Mouse (Mus musculus) intestine, embryonic 14.5 days (tissue): ENCODE data around the gene Flt3l. TPM values are rescaled to one million over a fixed set of nuclear protein-coding genes. Genes with fewer than 3 reads are reported as not detected.

Experiments
- ATAC-seq: fragments of 200-750 bp; cut with Nextera tagmentation; replicated peaks from 2 replicates; pipeline ENCODE4 v1.8.0; 2017; ENCODE audit warnings: low read depth, moderate number of reproducible peaks, moderate TSS enrichment, moderate library complexity; ENCODE audit not compliant: low FRiP score, low TSS enrichment
- DNase-seq: peaks from one replicate; pipeline ENCODE4 v3.0.0-alpha.2; 2018; ENCODE audit warnings: low spot score
- H3K27ac ChIP-seq: fragments of 300-500 bp; sonication (generic); 2 replicates; pipeline ENCODE4 v1.5.1; 2014; ENCODE audit warnings: low read depth, mild to moderate bottlenecking, control low read depth
- H3K27me3 ChIP-seq: fragments of 300-500 bp; sonication (generic); replicated peaks from 2 replicates; pipeline ENCODE4 v1.6.1; 2014; ENCODE audit warnings: low read length, control low read depth; ENCODE audit not compliant: control insufficient read depth, insufficient read depth
- H3K36me3 ChIP-seq: fragments of 300-500 bp; sonication (generic); 2 replicates; pipeline ENCODE4 v1.6.1; 2014; ENCODE audit warnings: low read length, control low read depth; ENCODE audit not compliant: control insufficient read depth, insufficient read depth
- H3K4me1 ChIP-seq: fragments of 300-500 bp; sonication (generic); replicated peaks from 2 replicates; pipeline ENCODE4 v1.6.1; 2014; ENCODE audit warnings: low read length, control low read depth, mixed read lengths; ENCODE audit not compliant: control insufficient read depth, insufficient read depth
- H3K4me2 ChIP-seq: fragments of 300-500 bp; sonication (generic); 2 replicates; pipeline ENCODE4 v1.6.1; 2014; ENCODE audit warnings: low read length
- H3K4me3 ChIP-seq: fragments of 300-500 bp; sonication (generic); 2 replicates; pipeline ENCODE4 v1.5.1; 2014; ENCODE audit warnings: low read depth, low read length, control low read depth, mixed read lengths
- H3K9ac ChIP-seq: fragments of 300-500 bp; sonication (generic); 2 replicates; pipeline ENCODE4 v1.6.1; 2014; ENCODE audit warnings: mild to moderate bottlenecking, low read length
- H3K9me3 ChIP-seq: fragments of 300-500 bp; sonication (generic); 2 replicates; pipeline ENCODE4 v1.6.1; 2016; ENCODE audit warnings: low read length, control low read depth; ENCODE audit not compliant: control insufficient read depth
- WGBS: fragments of 180-500 bp; shearing (Covaris S2); extraction: QIAGEN DNeasy Blood & Tissue Kit; methylation state at CpG from one replicate; pipeline ENCODE4 v1.1.7; 2014; 5-methylcytosine and 5-hydroxymethylcytosine counted together
- polyA plus RNA-seq: library from polyadenylated mRNA; unstranded; fragments of >200 nt; fragmentation: Nextera tagmentation; extraction: Ambion mirVana; gene quantifications from 2 replicates; pipeline ENCODE4 v1.2.1, GENCODE M21; 2014

Gene Flt3l
- polyA plus RNA-seq, 1 experiment from 2014 or later, result 2.1 TPM

DNA sequence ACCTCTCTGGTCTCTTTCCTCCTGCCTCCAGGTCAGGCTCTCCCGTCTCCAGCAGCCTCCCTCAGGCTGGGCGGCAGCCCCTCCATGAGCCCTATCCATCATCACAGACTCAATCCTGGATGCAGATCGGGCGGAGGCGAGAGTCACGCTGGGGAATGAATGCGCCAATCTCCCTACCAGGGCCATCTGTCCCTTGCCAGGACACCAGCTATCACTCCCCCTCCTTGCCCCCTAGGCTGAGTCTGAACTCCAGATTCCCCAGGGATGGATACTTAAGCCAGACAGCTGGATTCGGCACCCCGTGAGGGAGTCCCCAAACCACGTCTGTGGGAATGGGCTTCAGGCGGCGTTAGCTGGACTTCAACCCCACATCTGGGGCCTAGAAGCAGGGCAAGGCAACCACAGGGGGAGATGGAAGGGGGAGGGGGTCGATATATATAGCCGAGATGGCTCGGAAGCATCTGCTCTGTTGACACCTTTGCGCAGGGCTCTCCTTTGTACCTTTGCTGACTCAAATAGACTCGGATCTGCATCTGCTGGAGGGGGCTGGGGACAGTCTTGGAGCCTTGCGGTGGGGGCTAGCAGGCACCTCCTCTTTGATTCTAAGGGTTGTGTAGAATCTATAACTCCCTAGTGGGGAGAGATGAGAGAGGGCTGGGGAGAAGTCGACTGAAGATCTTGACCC is 31.7 kb upstream of the Flt3l start:
- Histone ChIP-seq H3K36me3 (no peaks in the 10 kb centered on the region), H3K9me3 (peaks cover 21% of the 10 kb centered on the region), H3K4me1 (no peaks in the 10 kb centered on the region), H3K4me3 (no peak overlapping the region), H3K4me2 (no peak overlapping the region), H3K9ac (no peak overlapping the region), H3K27me3 (peaks cover 77% of the 10 kb centered on the region), H3K27ac (no peak overlapping the region)
- ATAC-seq (no peak), DNase-seq (no peak)
- WGBS, result 2% methylated on average over 19 of the region's 19 CpGs

DNA sequence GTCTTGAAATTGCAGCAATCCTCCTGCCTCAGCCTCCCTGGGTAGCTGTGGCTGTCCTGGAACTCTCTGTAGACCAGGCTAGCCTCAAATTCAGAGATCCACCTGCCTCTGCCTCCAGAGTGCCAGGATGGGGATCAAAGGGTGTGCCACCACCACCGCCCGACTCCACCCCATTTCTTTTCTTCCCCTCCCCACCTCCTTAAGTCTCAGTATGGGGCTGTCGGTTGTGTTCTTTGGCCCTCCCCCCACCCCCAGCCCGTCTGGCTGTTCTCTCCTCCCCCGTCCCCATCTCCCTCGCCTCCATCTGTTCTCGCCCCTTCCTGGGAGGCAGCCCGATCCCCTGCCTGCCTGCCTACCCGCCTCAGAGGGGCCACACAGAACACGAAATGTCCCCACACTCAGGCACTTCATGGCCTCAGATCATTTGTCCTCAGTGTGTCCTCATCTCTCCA is 30.7 kb upstream of the Flt3l start:
- no peak overlapping the region for H3K9ac ChIP-seq

DNA sequence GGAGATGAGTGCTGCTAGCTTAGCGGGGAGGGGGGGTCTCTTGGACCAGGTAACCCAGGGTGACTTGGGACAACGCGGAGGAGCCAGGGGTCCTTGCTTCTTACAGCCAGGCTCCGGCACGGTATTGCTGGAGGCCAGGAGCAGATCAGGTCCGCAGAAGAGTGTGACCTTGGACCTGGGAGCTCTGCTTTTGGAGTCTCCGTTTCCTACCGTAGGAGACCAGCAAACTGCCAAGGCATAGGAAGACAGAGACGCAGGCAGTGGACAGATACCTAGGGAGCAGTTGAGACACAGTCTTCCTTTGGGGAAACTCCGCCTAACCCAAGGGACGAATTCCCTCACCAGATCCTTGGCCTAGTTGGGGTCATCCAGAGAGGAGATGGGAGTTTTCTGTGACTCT is 29.5 kb upstream of the Flt3l start:
- peaks cover 2% of the 10 kb centered on the region; the same call in 1 of the 2 replicates for H3K36me3 ChIP-seq
- H3K4me3 ChIP-seq, result no peak overlapping the region
- no peak overlapping the region for H3K27ac ChIP-seq
- no peak overlapping the region for H3K9ac ChIP-seq
- peaks cover 21% of the 10 kb centered on the region for H3K9me3 ChIP-seq
- no peaks in the 10 kb centered on the region for H3K4me1 ChIP-seq
- no peak for ATAC-seq
- no peak for DNase-seq
- H3K4me2 ChIP-seq, result no peak overlapping the region
- peaks cover 78% of the 10 kb centered on the region for H3K27me3 ChIP-seq
- 47% methylated on average over 11 of the region's 11 CpGs for WGBS

More for the DNA sequence above, 30.7 kb upstream of the Flt3l start:
- peaks cover 21% of the 10 kb centered on the region for H3K9me3 ChIP-seq
- H3K4me1 ChIP-seq, result no peaks in the 10 kb centered on the region
- no peak for ATAC-seq
- H3K4me3 ChIP-seq, result no peak overlapping the region
- no peak overlapping the region for H3K27ac ChIP-seq
- no peak for DNase-seq
- 27% methylated on average over 10 of the region's 10 CpGs for WGBS
- peaks cover 84% of the 10 kb centered on the region for H3K27me3 ChIP-seq
- no peak overlapping the region for H3K4me2 ChIP-seq
- H3K36me3 ChIP-seq, result no peaks in the 10 kb centered on the region

DNA sequence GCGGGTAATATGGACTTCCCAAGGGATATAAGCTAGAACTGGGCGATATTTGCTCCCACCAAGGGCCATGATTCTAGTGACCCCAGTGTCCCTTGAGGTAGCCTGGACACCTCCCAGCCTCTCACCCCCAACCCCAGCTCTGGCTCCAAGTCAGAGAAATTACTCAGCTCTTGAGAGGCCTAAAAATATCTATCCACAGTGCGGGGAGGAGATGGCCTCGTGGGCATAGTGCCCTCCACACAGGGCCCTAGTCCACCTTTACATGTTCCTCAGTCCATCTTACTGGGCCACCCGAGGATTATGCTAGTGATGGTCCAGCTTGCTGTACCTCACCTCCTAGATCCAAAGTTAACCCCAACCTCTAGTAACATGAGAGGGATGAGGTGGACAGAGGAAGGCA is 28.6 kb upstream of the Flt3l start:
- Histone ChIP-seq H3K27ac (no peak overlapping the region), H3K9me3 (peaks cover 12% of the 10 kb centered on the region), H3K36me3 (peaks cover 11% of the 10 kb centered on the region), H3K4me2 (no peak overlapping the region), H3K4me1 (no peaks in the 10 kb centered on the region), H3K27me3 (peaks cover 76% of the 10 kb centered on the region), H3K9ac (no peak overlapping the region), H3K4me3 (no peak overlapping the region)
- 72% methylated on average over 5 of the region's 5 CpGs for WGBS
- ATAC-seq (no peak), DNase-seq (no peak)

DNA sequence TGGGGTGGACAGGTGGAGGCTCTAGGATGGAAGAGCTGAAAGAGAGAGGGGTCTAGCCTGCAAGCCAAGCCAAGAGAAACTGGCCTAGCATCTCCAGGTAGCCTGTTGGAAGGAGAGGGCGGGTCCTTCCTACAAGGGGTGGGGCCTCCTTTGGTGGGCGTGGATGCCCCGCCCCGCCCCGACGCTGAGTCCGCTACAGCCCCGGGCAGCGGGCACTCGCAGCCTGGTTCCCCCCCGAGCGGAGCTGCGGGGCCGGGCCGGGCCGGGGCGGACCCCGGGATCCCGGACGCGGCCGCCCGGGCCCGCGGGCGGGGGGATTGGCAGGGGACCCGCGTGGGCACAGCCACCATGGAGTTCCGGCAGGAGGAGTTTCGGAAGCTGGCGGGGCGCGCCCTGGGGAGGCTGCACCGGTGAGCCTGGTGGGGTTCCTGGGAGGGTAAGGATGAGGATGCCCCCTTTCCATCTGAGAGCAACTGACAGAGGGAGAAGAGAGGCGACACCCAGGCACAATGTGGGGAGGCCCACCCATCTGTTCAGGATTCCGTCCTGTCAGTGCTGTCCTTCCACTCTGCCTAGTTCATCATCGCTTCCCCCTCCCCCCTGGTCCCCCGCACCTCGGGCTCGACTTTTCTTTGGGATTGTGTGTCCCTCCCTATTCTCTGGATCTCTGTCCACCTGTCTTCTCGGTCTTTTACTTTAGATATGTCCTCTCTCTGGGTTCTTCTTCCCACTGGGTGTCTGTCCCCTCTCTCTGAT is 27.7 kb upstream of the Flt3l start, which contains the start of gene Slc17a7:
Gene Slc17a7, plus strand, starts transcription at position 215 of the 756 bp plus-strand sequence.
- no peak for ATAC-seq
- no peak within 1 kb of the TSS for H3K9ac ChIP-seq
- peaks cover 67% of the 10 kb centered on the region for H3K27me3 ChIP-seq
- H3K27ac ChIP-seq, result no peak within 1 kb of the TSS
- H3K4me3 ChIP-seq, result peak within 1 kb of the TSS; percentile 25
- peak; percentile 70 for DNase-seq
- H3K9me3 ChIP-seq, result peaks cover 3% of the 10 kb centered on the region
- no peaks in the 10 kb centered on the region for H3K4me1 ChIP-seq
- WGBS, result 2% methylated on average over 36 of the region's 41 CpGs
- H3K36me3 ChIP-seq, result peaks cover 20% of the 10 kb centered on the region
- peak within 1 kb of the TSS; percentile 51 for H3K4me2 ChIP-seq

DNA sequence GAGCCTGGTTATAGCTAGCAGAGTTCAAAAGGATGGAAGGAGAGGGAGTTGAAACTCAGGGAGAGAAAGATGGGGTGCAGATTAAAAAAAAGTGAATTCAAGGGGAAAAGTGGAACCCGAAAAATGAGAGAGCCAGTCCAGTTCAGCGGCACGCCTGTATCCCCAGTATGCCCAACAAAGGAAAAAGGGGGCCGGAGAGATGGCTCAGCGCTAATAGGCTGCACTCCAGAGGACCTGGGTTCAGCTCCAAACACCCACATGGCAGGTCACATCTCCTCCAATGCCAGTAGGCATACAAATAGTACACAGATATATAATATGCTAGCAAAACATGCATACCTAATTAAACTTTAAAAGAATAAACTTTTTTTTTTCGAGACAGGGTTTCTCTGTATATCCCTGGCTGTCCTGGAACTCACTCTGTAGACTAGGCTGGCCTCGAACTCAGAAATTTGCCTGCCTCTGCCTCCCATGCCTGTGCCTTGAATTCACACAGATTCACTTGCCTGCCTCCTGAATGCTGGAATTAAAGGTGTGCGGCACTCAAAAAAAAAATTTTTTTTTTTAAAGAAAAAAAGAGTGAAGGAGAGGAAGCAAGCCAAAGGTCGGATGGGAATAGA is 26.9 kb upstream of the Flt3l start:
- WGBS, result 72% methylated on average over 9 of the region's 9 CpGs
- ATAC-seq (no peak), DNase-seq (no peak)
- H3K4me2 ChIP-seq, result no peak overlapping the region
- H3K27me3 ChIP-seq, result peaks cover 59% of the 10 kb centered on the region
- H3K27ac ChIP-seq, result no peak overlapping the region
- H3K36me3 ChIP-seq, result peaks cover 25% of the 10 kb centered on the region
- H3K9me3 ChIP-seq, result no peaks in the 10 kb centered on the region
- H3K4me3 ChIP-seq, result no peak overlapping the region
- no peak overlapping the region for H3K9ac ChIP-seq
- no peaks in the 10 kb centered on the region for H3K4me1 ChIP-seq

DNA sequence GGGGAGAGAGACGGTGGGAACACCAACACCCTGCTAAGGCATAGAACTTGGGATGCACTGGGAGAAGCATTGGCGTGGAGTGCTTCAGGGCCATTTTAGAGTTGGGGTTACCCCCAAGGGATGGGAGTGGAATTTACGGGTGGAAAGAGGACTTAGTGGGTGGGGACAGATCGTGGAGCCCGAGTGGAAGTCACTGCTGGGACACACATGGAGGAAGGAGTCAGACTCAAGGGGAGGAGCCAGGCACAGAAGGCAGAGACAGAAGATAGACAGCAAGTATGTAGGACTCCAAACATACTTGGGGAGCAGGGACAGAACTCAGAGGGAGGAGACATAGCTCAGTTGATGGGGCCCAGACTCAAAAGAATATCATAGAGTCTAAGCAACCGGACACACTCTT is 26.3 kb upstream of the Flt3l start:
- WGBS, result 27% methylated on average over 6 of the region's 6 CpGs

DNA sequence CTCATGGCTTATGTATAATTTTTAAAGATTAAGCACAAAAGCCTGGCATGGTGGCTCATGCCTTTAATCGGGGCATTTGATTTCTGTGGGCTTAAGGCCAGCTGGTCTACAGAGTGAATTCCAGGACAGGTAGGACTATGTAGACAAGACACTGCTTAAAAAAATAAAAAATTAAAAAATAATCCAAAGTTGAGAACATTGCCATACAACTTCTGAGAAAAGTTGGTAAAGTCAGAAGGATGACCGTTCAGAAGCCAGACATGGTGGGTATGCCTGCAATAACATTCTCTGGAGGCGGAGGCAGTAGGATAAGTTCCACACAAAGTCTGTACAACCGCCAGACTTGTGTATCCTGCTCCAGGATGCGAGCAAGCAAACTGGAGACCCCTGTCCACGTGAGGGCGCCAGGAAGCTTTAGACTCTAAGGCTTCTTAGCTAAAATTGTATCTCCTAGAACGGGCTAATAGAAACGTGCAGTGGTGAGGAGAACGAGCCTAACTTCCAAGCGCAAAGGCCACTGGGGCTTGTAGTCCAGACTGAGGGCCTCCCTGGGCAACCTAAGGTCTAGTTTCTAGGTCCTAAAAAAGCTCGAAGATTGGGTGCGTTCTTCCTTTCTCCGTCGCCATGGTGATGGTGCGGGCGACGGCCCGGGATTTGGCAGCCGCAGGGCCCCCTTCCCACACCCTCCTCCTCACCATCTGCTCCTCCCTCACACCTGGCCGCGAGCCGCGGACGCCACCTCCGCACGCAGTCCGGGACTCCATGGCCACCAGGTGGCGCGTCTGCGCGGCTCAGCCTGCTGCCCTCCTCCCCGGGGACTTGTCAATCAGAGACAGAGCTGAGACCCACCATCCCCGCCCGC is 25.6 kb upstream of the Flt3l start:
- Histone ChIP-seq H3K9me3 (no peaks in the 10 kb centered on the region), H3K9ac (peak overlapping the region; percentile 14; the same call in 1 of the 2 replicates), H3K27ac (0 out of 2 replicates have a peak overlapping the region, but pooled peaks have one; percentile 4), H3K27me3 (peaks cover 46% of the 10 kb centered on the region), H3K4me3 (peak overlapping the region; percentile 34), H3K4me2 (peak overlapping the region; percentile 69), H3K36me3 (peaks cover 32% of the 10 kb centered on the region), H3K4me1 (no peaks in the 10 kb centered on the region)
- DNase-seq, result peak; percentile 95
- peak; percentile 84 for ATAC-seq
- 4% methylated on average over 35 of the region's 35 CpGs for WGBS

More for the DNA sequence above, 26.3 kb upstream of the Flt3l start:
- Histone ChIP-seq H3K4me2 (peak overlapping the region; percentile 69), H3K4me1 (no peaks in the 10 kb centered on the region), H3K36me3 (peaks cover 29% of the 10 kb centered on the region), H3K9me3 (no peaks in the 10 kb centered on the region), H3K27me3 (peaks cover 53% of the 10 kb centered on the region), H3K4me3 (peak overlapping the region; percentile 34), H3K27ac (no peak overlapping the region), H3K9ac (peak overlapping the region; percentile 14; the same call in 1 of the 2 replicates)
- ATAC-seq, result no peak
- no peak for DNase-seq
